Mouse (Mus musculus) lung, adult 18-20 months (tissue): Measurements from ENCODE around the gene Ckap4.

Experiments used
- DNase-seq, 2 experiments: peaks; one replicate each; pipeline ENCODE4 v3.0.0; 2022; ENCODE audit warnings: mixed read lengths in 2 of 2

The Ckap4 gene

GRCm38 (mm10) chr10:84533912-84534671, at the start of gene Ckap4:
Gene Ckap4, minus strand, starts transcription at chr10:84534062.
- DNase-seq, result peak; percentile 73 to 85

DNA sequence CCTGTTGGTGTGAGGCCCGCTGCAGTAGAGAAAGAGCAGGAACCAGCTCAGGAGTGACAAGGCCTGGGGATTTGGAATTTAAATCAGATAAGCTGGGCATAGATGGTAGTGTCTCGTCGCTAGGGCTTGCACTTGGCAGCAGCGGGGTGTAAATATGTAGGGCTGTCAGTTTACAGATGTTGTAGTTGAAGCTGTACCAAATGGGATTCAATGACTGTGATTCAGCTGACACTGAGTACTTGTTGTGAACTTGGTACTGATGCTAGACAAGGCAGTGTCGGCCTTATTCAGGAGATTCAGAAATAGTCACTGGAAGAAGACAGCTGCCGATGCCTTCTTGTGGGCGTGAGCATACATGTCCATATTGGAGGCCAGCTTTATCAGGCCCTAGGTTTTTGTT, 48.4 kb upstream of the Ckap4 start:
- DNase-seq, result no peak

DNA sequence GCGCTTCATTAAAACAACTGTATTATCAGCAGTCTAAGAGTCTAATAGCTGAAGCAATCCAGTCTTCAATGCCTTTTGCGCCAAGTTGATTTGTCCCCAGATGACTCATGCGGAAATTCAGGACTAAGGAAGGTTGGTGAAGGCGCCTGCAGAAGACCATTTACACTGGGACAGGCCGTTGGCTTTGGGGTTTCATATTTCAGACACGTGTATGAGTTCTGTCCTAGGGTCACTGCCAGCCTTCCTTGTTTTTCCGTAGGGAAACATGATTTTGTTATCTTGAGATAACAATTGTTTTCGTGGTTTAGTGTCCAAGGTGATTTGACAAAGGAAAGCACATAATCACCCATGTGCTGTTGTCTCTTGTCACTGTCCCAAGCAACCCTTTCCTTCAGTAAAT, 47.3 kb upstream of the Ckap4 start:
- peak in 1 of 2 experiments; percentile 22 for DNase-seq

GRCm38 (mm10) chr10:84579527-84579926, 45.7 kb upstream of the Ckap4 start:
- DNase-seq, result no peak

- DNase-seq, result no peak
These were observed 44.9 kb upstream of the Ckap4 start for GRCm38 (mm10) chr10:84578738-84579137.

DNA sequence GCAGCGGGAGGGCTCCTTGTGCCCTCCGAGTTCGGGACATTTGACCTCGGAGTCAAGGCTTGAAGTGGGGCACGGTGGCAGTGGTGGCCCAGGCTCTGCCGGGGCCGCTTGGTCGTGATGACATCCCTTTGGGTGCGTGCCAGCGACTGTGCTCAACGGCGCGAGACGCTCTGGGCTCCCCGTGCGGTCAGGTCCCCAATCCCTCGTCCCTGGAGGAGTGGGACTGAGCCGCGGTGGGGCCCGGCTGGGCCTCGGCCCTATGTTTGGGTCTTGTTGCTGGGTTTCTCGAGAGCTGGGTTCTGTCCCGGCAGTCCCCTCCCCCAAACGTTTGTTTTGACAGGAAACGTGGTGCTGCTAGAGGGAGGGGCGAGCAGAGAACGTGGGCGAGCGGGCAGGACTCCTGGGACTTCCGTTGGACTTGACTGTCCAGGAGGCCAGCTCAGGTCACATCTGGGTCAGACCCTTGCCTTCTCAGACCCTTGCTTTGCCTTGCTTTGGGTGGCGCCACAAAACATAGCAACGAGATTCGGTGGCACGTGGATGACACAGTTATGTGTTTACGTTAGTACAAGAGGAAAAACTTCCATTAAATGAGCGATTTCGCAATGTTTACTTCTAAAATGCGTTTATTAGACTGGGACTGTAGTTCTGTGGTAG, 43.3 kb upstream of the Ckap4 start:
- peak; percentile 90 to 92 for DNase-seq

DNA sequence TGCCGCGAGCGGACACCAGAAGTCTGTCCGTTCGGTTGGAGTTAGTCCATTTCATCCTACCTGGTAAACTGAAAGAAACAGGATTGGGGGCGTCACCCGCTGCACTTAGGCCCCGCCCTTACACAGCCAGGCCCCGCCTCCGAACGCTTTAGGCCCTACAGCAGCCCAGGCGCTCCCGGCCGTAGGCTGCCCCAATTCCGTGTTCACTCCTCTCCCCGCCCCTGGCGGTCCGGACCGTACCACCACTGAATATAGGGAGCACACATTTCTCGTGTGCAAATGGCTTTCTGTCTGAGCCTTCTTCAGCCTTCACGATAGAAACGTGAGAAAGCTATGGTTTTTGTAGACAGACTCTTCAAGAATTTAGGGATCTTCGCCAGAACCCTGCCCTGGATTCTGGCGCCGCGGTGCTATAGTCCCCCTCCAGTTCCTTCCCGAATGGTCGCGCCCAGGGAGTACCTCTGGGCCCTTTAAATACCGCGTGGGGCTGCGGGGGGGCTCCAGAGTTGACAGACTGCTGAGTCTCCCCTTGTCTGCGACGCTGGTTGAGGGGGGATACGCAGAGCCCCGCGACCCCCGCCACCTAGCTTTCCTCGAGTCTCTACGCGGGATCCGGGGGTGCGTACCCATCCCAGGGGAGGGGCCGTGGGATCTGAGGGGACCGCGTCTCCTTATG, 42.7 kb upstream of the Ckap4 start, which contains the start of gene Tcp11l2:
Gene Tcp11l2 (plus strand): TSS at position 232 of the 676 bp plus-strand sequence.
- DNase-seq, result peak; percentile 96 to 97

DNA sequence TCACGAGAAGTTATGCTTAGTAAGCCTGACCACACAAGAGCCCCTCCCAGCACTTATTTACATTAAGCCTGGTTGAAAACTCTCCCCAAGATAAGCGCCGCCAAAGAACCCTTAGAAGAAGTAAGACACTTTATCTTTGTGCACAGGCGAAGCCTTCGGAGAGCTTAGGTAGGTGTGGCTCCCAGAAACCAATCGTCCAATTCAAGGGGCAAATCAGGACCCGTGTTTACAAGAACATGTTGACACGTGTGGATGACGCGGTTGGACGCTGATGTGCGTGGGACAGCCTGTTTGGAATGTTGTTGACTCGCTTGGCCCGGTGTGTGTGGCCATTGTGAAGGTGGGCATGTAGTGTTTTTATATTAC, 42.1 kb upstream of the Ckap4 start:
- no peak for DNase-seq

- DNase-seq, result no peak
These were observed 40.0 kb upstream of the Ckap4 start for GRCm38 (mm10) chr10:84573671-84574420.

DNA sequence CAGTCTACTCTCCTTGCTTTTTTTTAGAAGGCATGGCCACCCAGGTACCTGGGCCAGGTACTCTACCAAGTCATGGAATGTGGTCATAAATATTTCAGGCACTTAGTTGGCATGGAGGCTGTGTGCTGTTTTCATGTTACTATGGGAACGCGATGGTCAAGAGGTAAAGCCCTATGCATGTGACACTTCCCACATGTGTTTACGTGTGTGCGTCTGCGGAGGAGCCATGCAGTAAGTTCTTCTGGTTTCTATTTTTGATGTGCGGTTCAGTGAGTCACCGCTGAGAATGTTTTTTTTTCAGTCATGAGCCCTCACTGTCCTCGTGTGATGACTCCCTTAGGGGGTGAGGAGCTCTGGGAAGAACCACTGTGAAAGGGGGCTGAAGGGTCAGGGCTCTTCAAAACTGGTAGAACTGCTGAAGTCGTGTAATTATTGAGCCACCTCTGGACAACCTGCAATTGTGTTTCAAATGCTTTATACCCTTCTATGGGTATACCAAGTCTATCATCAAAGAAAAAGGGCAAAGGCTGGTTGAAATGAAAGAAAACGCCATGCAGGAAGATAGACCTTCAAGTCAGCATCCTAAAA, 37.3 kb upstream of the Ckap4 start:
- DNase-seq, result peak in 1 of 2 experiments; percentile 38

- DNase-seq, result no peak
These were observed 30.6 kb upstream of the Ckap4 start for GRCm38 (mm10) chr10:84564427-84564826.

- peak; percentile 34 to 53 for DNase-seq
These were observed 29.0 kb upstream of the Ckap4 start for GRCm38 (mm10) chr10:84562567-84563554.

GRCm38 (mm10) chr10:84562121-84562520, 28.3 kb upstream of the Ckap4 start:
- DNase-seq, result no peak

DNA sequence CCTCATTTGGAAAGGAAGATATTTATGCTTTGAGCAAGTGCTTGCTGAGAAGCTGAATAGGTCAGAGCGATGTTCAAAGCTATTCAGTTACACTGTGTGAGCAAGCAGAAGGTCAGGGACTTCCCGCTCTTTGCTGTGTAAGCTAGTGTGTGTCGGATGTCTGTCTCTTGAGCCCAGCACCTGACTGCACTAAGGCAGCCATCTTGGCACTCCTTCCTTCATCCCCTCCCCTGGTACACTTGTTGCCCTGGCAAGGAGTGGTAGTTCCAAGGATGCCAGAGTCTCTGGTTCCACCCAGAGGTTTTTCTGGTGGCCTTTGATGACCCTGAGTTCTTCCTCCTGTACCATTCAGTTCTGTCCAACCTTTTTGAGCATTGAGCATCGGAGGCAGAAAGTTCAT, 26.1 kb upstream of the Ckap4 start:
- no peak for DNase-seq

- DNase-seq, result no peak
These were observed 24.6 kb upstream of the Ckap4 start for GRCm38 (mm10) chr10:84558511-84558910.

- no peak for DNase-seq
These were observed 22.3 kb upstream of the Ckap4 start for GRCm38 (mm10) chr10:84556120-84556519.

DNA sequence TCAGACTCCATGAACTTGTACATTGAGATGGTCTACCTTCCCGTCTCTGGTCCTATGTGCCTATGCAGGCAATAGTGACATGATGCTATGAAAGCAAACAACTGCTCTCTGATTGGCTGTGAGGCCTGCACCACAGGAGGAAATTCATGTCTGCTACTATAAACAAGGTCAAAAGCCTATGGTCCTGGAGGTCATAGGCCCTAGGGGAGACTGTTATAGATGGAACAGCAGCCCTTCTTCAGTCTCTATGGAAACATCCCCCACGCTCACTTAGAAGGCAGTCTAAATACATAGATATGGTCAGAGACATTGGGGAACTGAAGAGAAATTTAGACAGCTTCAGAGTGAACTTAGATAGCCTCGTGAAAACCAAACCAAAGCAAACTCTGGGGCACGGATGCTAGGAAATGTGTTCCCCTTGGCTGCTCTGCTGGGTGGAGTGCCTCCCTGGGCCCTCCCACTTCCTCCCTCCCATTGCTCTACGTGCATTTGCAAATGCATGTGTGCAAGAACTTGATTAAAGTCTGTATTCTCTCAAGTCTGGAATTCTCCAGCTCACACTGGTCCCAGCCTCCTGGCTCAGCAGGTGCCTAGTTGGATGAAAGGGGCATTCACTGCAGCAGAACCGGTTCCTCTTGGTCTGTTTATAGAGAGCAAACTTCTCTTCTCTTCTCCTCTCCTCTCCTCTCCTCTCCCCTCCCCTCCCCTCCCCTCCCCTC, 20.6 kb upstream of the Ckap4 start:
- DNase-seq, result no peak

GRCm38 (mm10) chr10:84552477-84552876, 18.6 kb upstream of the Ckap4 start:
- no peak for DNase-seq

DNA sequence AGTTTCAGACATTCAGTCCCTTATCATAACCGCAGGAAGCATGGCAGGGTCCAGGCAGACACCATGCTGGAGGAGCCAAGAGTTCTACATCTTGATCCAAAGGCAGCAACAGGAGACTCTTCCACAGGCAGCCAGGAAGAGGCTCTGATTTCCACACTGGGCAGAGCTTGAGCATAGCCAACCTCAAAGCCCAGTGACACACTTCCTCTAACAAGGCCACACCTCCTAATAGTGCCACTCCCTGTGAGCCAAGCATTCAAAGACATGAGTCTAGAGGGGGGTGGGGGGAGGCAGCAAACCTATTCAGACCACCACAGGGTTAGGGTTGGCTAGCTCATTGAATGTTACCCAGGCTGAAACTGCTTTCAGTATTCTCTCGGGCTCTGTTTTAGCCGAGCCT, 18.0 kb upstream of the Ckap4 start:
- DNase-seq, result no peak

- no peak for DNase-seq
These were observed 16.0 kb upstream of the Ckap4 start for GRCm38 (mm10) chr10:84549920-84550293.
